In genomic region chr1:82612061-82612660, GRCm38 (mm10) we compare ENCODE assay signal across 27 mouse cellular contexts. TPM values are rescaled to one million over a fixed set of nuclear protein-coding genes. Genes with fewer than 3 reads are reported as not detected.
DNase-seq lines count a peak whose midpoint lies in the region; ATAC-seq and TF ChIP-seq lines count a peak whose summit lies in the region.
"Had no signal": no experiment of that assay in that cellular context is flagged by ENCODE, and none has a peak within 500 bp of the region (broad histone marks: within the 10 kb centered on the region; RNA-seq: fewer than 3 reads in every experiment).

No protein-coding gene starts in this region.

- no peak overlapping the region for H3K9ac ChIP-seq in kidney, embryonic 15.5 days
- H3K9ac ChIP-seq in limb, embryonic 14.5 days (ENCODE audit: low read depth, low read length, severe bottlenecking) = no peak overlapping the region
- H3K9ac ChIP-seq: embryonic facial prominence, embryonic 13.5 days; forebrain, embryonic 13.5 days; hindbrain, embryonic 12.5 days; limb, embryonic 12.5 days; liver, embryonic 14.5 days; stomach, embryonic 15.5 days had no signal

- TF ChIP-seq POLR2A in limb, embryonic 14.5 days (IDR thresholded peaks at IDR 0.05; ENCODE audit: borderline replicate concordance, extremely low read depth, insufficient read depth, insufficient read length) = no peak

- peak; percentile 18 for DNase-seq in embryo, embryonic 11 days
- no peak for DNase-seq in embryo, embryonic 9.5 days (ENCODE audit: extremely low spot score)
- no peak for DNase-seq in kidney, postnatal 10 days
- peak; percentile 67 for DNase-seq in limb, embryonic 14.5 days (ENCODE audit: low spot score)
- DNase-seq in frontal cortex, postnatal 10 days (ENCODE audit: low spot score in 2 of 2) = no peak
- DNase-seq: adrenal gland, postnatal 14 days; cerebellum, adult 2 months; cerebellum, postnatal 25 days; gastrocnemius, postnatal 14 days; heart, adult 2 months; kidney, postnatal 14 days; right cerebral cortex, postnatal 4 days; thymus, postnatal 4 days had no signal

- 48% methylated on average over 9 of the region's 9 CpGs for WGBS in kidney, embryonic 15.5 days
- WGBS in limb, embryonic 14.5 days = 43% methylated on average over 9 of the region's 9 CpGs

- H3K27me3 ChIP-seq in kidney, embryonic 15.5 days = no peaks in the 10 kb centered on the region
- H3K27me3 ChIP-seq in C2C12 (ENCODE audit: control insufficient read depth, insufficient read depth, insufficient read length) = no peaks in the 10 kb centered on the region
- no peaks in the 10 kb centered on the region for H3K27me3 ChIP-seq in limb, embryonic 14.5 days (ENCODE audit: control insufficient read depth, insufficient read depth, low read length)
- H3K27me3 ChIP-seq: embryonic facial prominence, embryonic 13.5 days; forebrain, embryonic 13.5 days; hindbrain, embryonic 12.5 days; limb, embryonic 12.5 days; stomach, embryonic 15.5 days had no signal

- H3K4me1 ChIP-seq in kidney, embryonic 15.5 days = peaks cover 11% of the 10 kb centered on the region
- H3K4me1 ChIP-seq in limb, embryonic 14.5 days (ENCODE audit: control insufficient read depth, insufficient read depth, low read length) = peaks cover 4% of the 10 kb centered on the region; the same call in 1 of the 2 replicates
- H3K4me1 ChIP-seq: embryonic facial prominence, embryonic 13.5 days; forebrain, embryonic 13.5 days; hindbrain, embryonic 12.5 days; midbrain, embryonic 10.5 days; stomach, embryonic 15.5 days had no signal

- no peaks in the 10 kb centered on the region for H3K79me2 ChIP-seq in C2C12 (ENCODE audit: control insufficient read depth, insufficient read depth)

- no peak overlapping the region for H3ac ChIP-seq in C2C12 (ENCODE audit: control insufficient read depth, insufficient read length, low read depth)

- H3K27ac ChIP-seq in kidney, embryonic 15.5 days = peak overlapping the region; percentile 43; the same call in 1 of the 2 replicates
- no peak overlapping the region for H3K27ac ChIP-seq in limb, embryonic 14.5 days (replicated peaks; ENCODE audit: low read depth, low read length)
- H3K27ac ChIP-seq: embryonic facial prominence, embryonic 13.5 days; forebrain, embryonic 13.5 days; heart, adult 2 months; hindbrain, embryonic 12.5 days; layer of hippocampus, adult 2 months; limb, embryonic 12.5 days; liver, embryonic 14.5 days; macrophage; midbrain, embryonic 10.5 days; stomach, embryonic 15.5 days had no signal

- no peaks in the 10 kb centered on the region for H3K9me3 ChIP-seq in kidney, embryonic 15.5 days (replicated peaks)
- H3K9me3 ChIP-seq in limb, embryonic 14.5 days (ENCODE audit: control insufficient read depth, low read length) = no peaks in the 10 kb centered on the region
- H3K9me3 ChIP-seq: embryonic facial prominence, embryonic 13.5 days; forebrain, embryonic 13.5 days; hindbrain, embryonic 12.5 days; limb, embryonic 12.5 days; midbrain, embryonic 10.5 days; stomach, embryonic 15.5 days had no signal

- no peaks in the 10 kb centered on the region for H3K36me3 ChIP-seq in kidney, embryonic 15.5 days
- no peaks in the 10 kb centered on the region for H3K36me3 ChIP-seq in C2C12 (ENCODE audit: control insufficient read depth, insufficient read depth)
- H3K36me3 ChIP-seq in limb, embryonic 14.5 days (ENCODE audit: control insufficient read depth, insufficient read depth, low read length) = no peaks in the 10 kb centered on the region
- H3K36me3 ChIP-seq: embryonic facial prominence, embryonic 13.5 days; hindbrain, embryonic 12.5 days; limb, embryonic 12.5 days; midbrain, embryonic 10.5 days; stomach, embryonic 15.5 days had no signal

- H3K4me2 ChIP-seq in kidney, embryonic 15.5 days = no peak overlapping the region
- H3K4me2 ChIP-seq in limb, embryonic 14.5 days (replicated peaks; ENCODE audit: low read depth, low read length, severe bottlenecking) = no peak overlapping the region
- H3K4me2 ChIP-seq: embryonic facial prominence, embryonic 13.5 days; forebrain, embryonic 13.5 days; hindbrain, embryonic 12.5 days; limb, embryonic 12.5 days; stomach, embryonic 15.5 days had no signal

- H3K79me3 ChIP-seq in C2C12 (ENCODE audit: low read depth) = no peaks in the 10 kb centered on the region

- peak; percentile 70; the same call in 1 of the 2 replicates for ATAC-seq in kidney, embryonic 15.5 days (replicated peaks; ENCODE audit: low FRiP score)
- peak; percentile 41; the same call in 1 of the 2 replicates for ATAC-seq in limb, embryonic 14.5 days (ENCODE audit: low FRiP score, low read depth)
- ATAC-seq: CD4-positive, CD25-positive, alpha-beta regulatory T cell, adult 4 months; forebrain, embryonic 13.5 days; inflammation-experienced regulatory T-cells, adult 6 months; midbrain, embryonic 16.5 days had no signal

- no peak for TF ChIP-seq CTCF in C2C12 (IDR thresholded peaks at IDR 0.05; ENCODE audit: control insufficient read depth, insufficient read depth, insufficient read length)

- no peak overlapping the region for H3K4me3 ChIP-seq in kidney, embryonic 15.5 days (replicated peaks)
- no peak overlapping the region for H3K4me3 ChIP-seq in C2C12 (ENCODE audit: insufficient read depth, poor library complexity, severe bottlenecking)
- no peak overlapping the region for H3K4me3 ChIP-seq in limb, embryonic 14.5 days (replicated peaks; ENCODE audit: low read length)
- H3K4me3 ChIP-seq: embryonic facial prominence, embryonic 13.5 days; forebrain, embryonic 13.5 days; heart, adult 2 months; hindbrain, embryonic 12.5 days; layer of hippocampus, adult 2 months; limb, embryonic 12.5 days; midbrain, embryonic 10.5 days; stomach, embryonic 15.5 days had no signal

TF ChIP-seq in C2C12, 6 proteins besides CTCF, POLR2A, EP300 and RAD21:
- TF ChIP-seq FOSL1 (IDR thresholded peaks at IDR 0.05; ENCODE audit: insufficient read depth, low read length, poor library complexity, severe bottlenecking) (no peak), MYOD1 (IDR thresholded peaks at IDR 0.05; ENCODE audit: control insufficient read depth, insufficient read length, low read depth) (peak; percentile 78)

RNA-seq across cellular contexts. Expression of gene Col4a3, which starts 25.4 kb away (rescaled TPM):
- 2.6 and 2.8 TPM in 2 replicates for polyA plus RNA-seq in kidney, embryonic 15.5 days (2015; fragmentation: Nextera tagmentation; extraction: Ambion mirVana)
- polyA plus RNA-seq in C2C12 (2012; fragmentation: generic; extraction: Trizol) = 0.01 TPM
- polyA plus RNA-seq in limb, embryonic 14.5 days (2012; rRNA removed) = 0.04 and 0.06 TPM in 2 replicates
- 0.03 TPM in 1 of 2 replicates, not detected in the other for polyA plus RNA-seq in limb, embryonic 14.5 days (2014; fragmentation: Nextera tagmentation; extraction: Ambion mirVana)
- polyA plus RNA-seq: CD4-positive, CD25-positive, alpha-beta regulatory T cell, adult 4 months; macrophage had no signal

RNA-seq across cellular contexts. Expression of gene Col4a4, which starts 25.5 kb away (rescaled TPM):
- polyA plus RNA-seq in kidney, embryonic 15.5 days (2015; fragmentation: Nextera tagmentation; extraction: Ambion mirVana) = 3.4 and 3.8 TPM in 2 replicates
- 0.02 TPM for polyA plus RNA-seq in C2C12 (2012; fragmentation: generic; extraction: Trizol)
- polyA plus RNA-seq in limb, embryonic 14.5 days (2012; rRNA removed) = 0.14 and 0.15 TPM in 2 replicates
- 0.07 and 0.18 TPM in 2 replicates for polyA plus RNA-seq in limb, embryonic 14.5 days (2014; fragmentation: Nextera tagmentation; extraction: Ambion mirVana)
- polyA plus RNA-seq: macrophage had no signal

Comparison
In these comparisons a context has a peak if more than half of its experiments do, and no peak if none do; other contexts are left out.
1. DNase-seq: peak in embryo, embryonic 11 days (single experiment) and limb, embryonic 14.5 days (single experiment); none in embryo, embryonic 9.5 days (single experiment), kidney, postnatal 10 days (single experiment) and frontal cortex, postnatal 10 days (0 of 2).